Comparison of ENCODE assay signal across 8 mouse cellular contexts in genomic region chr14:87415808-87416721, GRCm38 (mm10). TPM values are rescaled to one million over a fixed set of nuclear protein-coding genes. Genes with fewer than 3 reads are reported as not detected.
DNase-seq lines count a peak whose midpoint lies in the region; ATAC-seq lines count a peak whose summit lies in the region.

Tdrd3 (plus strand) TSS chr14:87416639.

- peak within 1 kb of the TSS; percentile 87 for H3K4me3 ChIP-seq in brown adipose tissue, adult 24 weeks (ENCODE audit: insufficient read depth, low read depth, low read length)
- peak within 1 kb of the TSS; percentile 93 for H3K4me3 ChIP-seq in heart, embryonic 13.5 days
- H3K4me3 ChIP-seq in liver, embryonic 12.5 days = peak within 1 kb of the TSS; percentile 86
- H3K4me3 ChIP-seq in stomach, embryonic 15.5 days (replicated peaks) = peak within 1 kb of the TSS; percentile 89

- H3K4me1 ChIP-seq in brown adipose tissue, adult 24 weeks (ENCODE audit: control insufficient read depth, insufficient read depth, insufficient read length, low read length) = no peaks in the 10 kb centered on the region
- peaks cover 31% of the 10 kb centered on the region for H3K4me1 ChIP-seq in heart, embryonic 13.5 days
- peaks cover 37% of the 10 kb centered on the region for H3K4me1 ChIP-seq in liver, embryonic 12.5 days
- H3K4me1 ChIP-seq in stomach, embryonic 15.5 days = 0 out of 2 replicates have a peak, but pooled peaks cover 3% of the 10 kb centered on the region

- peak; percentile 96 for DNase-seq in CD4-positive, CD25-positive, alpha-beta regulatory T cell, adult 2 months (ENCODE audit: low read depth, low spot score)
- peak; percentile 56 for DNase-seq in fat pad, adult 2 months (ENCODE audit: extremely low read depth, low read depth, low spot score)
- DNase-seq in kidney, postnatal 10 days = peak; percentile 96
- peak; percentile 77 to 86 for DNase-seq in natural killer cell, adult 2 months (ENCODE audit: low spot score in 2 of 2)

- no peaks in the 10 kb centered on the region for H3K9me3 ChIP-seq in heart, embryonic 13.5 days
- H3K9me3 ChIP-seq in liver, embryonic 12.5 days (replicated peaks) = no peaks in the 10 kb centered on the region
- H3K9me3 ChIP-seq in stomach, embryonic 15.5 days = no peaks in the 10 kb centered on the region

- H3K36me3 ChIP-seq in heart, embryonic 13.5 days = no peaks in the 10 kb centered on the region; the same call in 1 of the 2 replicates
- H3K36me3 ChIP-seq in liver, embryonic 12.5 days = no peaks in the 10 kb centered on the region
- no peaks in the 10 kb centered on the region for H3K36me3 ChIP-seq in stomach, embryonic 15.5 days

- ATAC-seq in heart, embryonic 13.5 days (ENCODE audit: extremely low read depth, insufficient number of reproducible peaks, low FRiP score, low TSS enrichment) = peak; percentile 89
- peak; percentile 94 for ATAC-seq in liver, embryonic 12.5 days
- ATAC-seq in stomach, embryonic 15.5 days (ENCODE audit: insufficient read depth, low FRiP score, low read depth) = peak; percentile 96

- under 1% methylated on average over 85 of the region's 85 CpGs for WGBS in heart, embryonic 13.5 days
- WGBS in liver, embryonic 12.5 days (ENCODE audit: insufficient replicate concordance) = under 1% methylated on average over 85 of the region's 85 CpGs
- under 1% methylated on average over 85 of the region's 85 CpGs for WGBS in stomach, embryonic 15.5 days

- H3K4me2 ChIP-seq in heart, embryonic 13.5 days = peak within 1 kb of the TSS; percentile 89
- peak within 1 kb of the TSS; percentile 82 for H3K4me2 ChIP-seq in liver, embryonic 12.5 days
- H3K4me2 ChIP-seq in stomach, embryonic 15.5 days = peak within 1 kb of the TSS; percentile 80

- no peaks in the 10 kb centered on the region for H3K27me3 ChIP-seq in heart, embryonic 13.5 days (replicated peaks)
- H3K27me3 ChIP-seq in liver, embryonic 12.5 days (replicated peaks) = no peaks in the 10 kb centered on the region
- no peaks in the 10 kb centered on the region for H3K27me3 ChIP-seq in stomach, embryonic 15.5 days (replicated peaks)

- H3K27ac ChIP-seq in brown adipose tissue, adult 24 weeks (replicated peaks; ENCODE audit: low read depth, low read length) = peak within 1 kb of the TSS; percentile 94
- peak within 1 kb of the TSS; percentile 100 for H3K27ac ChIP-seq in heart, embryonic 13.5 days (replicated peaks)
- peak within 1 kb of the TSS; percentile 94 for H3K27ac ChIP-seq in liver, embryonic 12.5 days
- H3K27ac ChIP-seq in stomach, embryonic 15.5 days = peak within 1 kb of the TSS; percentile 100

- H3K9ac ChIP-seq in heart, embryonic 13.5 days = peak within 1 kb of the TSS; percentile 98
- peak within 1 kb of the TSS; percentile 96 for H3K9ac ChIP-seq in liver, embryonic 12.5 days
- H3K9ac ChIP-seq in stomach, embryonic 15.5 days = peak within 1 kb of the TSS; percentile 82

RNA-seq across cellular contexts. Expression of gene Tdrd3, which starts in this region (rescaled TPM):
- 19.1 and 20.4 TPM in 2 replicates for polyA plus RNA-seq in brown adipose tissue, adult 24 weeks (2012; ENCODE audit: insufficient read depth, insufficient read length, missing spikeins)
- polyA plus RNA-seq in heart, embryonic 13.5 days (2015; fragmentation: Nextera tagmentation; extraction: Ambion mirVana) = 15.8 and 16.5 TPM in 2 replicates
- 13.5 and 14.1 TPM in 2 replicates for polyA plus RNA-seq in liver, embryonic 12.5 days (2016; fragmentation: Nextera tagmentation; extraction: Ambion mirVana)
- 24.2 and 26.1 TPM in 2 replicates for polyA plus RNA-seq in stomach, embryonic 15.5 days (2015; fragmentation: Nextera tagmentation; extraction: Ambion mirVana)

Comparison
In these comparisons a context has a peak if more than half of its experiments do, and no peak if none do; other contexts are left out.
1. Peak in every context shown above with its lines: DNase-seq, ATAC-seq, H3K4me3 ChIP-seq and H3K27ac ChIP-seq.